Mouse (Mus musculus) hindbrain, embryonic 13.5 days (tissue): ENCODE measurements around the gene Tigd3. TPM values are rescaled to one million over a fixed set of nuclear protein-coding genes. Genes with fewer than 3 reads are reported as not detected.

Experiments used
- ATAC-seq: fragments of 200-750 bp; cut with Nextera tagmentation; 2 replicates; pipeline ENCODE4 v1.8.0; 2017; ENCODE audit warnings: moderate TSS enrichment; ENCODE audit not compliant: low FRiP score
- H3K27ac ChIP-seq: fragments of 300-500 bp; sonication (generic); 2 replicates; pipeline ENCODE4 v1.5.1; 2015; ENCODE audit warnings: inconsistent platforms, mild to moderate bottlenecking, moderate library complexity
- H3K27me3 ChIP-seq: fragments of 300-500 bp; sonication (generic); 2 replicates; pipeline ENCODE4 v1.6.1; 2015; ENCODE audit warnings: mild to moderate bottlenecking, inconsistent platforms
- H3K36me3 ChIP-seq: fragments of 300-500 bp; sonication (generic); 2 replicates; pipeline ENCODE4 v1.6.1; 2015; ENCODE audit warnings: mild to moderate bottlenecking, inconsistent platforms
- H3K4me1 ChIP-seq: fragments of 300-500 bp; sonication (generic); replicated peaks from 2 replicates; pipeline ENCODE4 v1.6.1; 2015; ENCODE audit warnings: inconsistent platforms
- H3K4me2 ChIP-seq: fragments of 300-500 bp; sonication (generic); 2 replicates; pipeline ENCODE4 v1.6.1; 2015; ENCODE audit warnings: inconsistent platforms, mild to moderate bottlenecking, moderate library complexity
- H3K4me3 ChIP-seq: fragments of 300-500 bp; sonication (generic); 2 replicates; pipeline ENCODE4 v1.5.1; 2015; ENCODE audit warnings: mild to moderate bottlenecking, inconsistent platforms
- H3K9ac ChIP-seq: fragments of 300-500 bp; sonication (generic); 2 replicates; pipeline ENCODE4 v1.6.1; 2015; ENCODE audit warnings: mild to moderate bottlenecking, inconsistent platforms
- H3K9me3 ChIP-seq: fragments of 300-500 bp; sonication (generic); 2 replicates; pipeline ENCODE4 v1.6.1; 2016; ENCODE audit warnings: inconsistent platforms
- WGBS: fragments of 180-500 bp; shearing (Covaris S2); methylation state at CpG from one replicate; pipeline ENCODE4 v1.1.7; 2015; 5-methylcytosine and 5-hydroxymethylcytosine counted together
- polyA plus RNA-seq: library from polyadenylated mRNA; unstranded; fragments of >200 nt; fragmentation: Nextera tagmentation; extraction: Ambion mirVana; gene quantifications from 2 replicates; pipeline ENCODE4 v1.2.1, GENCODE M21; 2015

Gene Tigd3
- 15.2 and 15.9 TPM in 2 replicates for polyA plus RNA-seq

DNA sequence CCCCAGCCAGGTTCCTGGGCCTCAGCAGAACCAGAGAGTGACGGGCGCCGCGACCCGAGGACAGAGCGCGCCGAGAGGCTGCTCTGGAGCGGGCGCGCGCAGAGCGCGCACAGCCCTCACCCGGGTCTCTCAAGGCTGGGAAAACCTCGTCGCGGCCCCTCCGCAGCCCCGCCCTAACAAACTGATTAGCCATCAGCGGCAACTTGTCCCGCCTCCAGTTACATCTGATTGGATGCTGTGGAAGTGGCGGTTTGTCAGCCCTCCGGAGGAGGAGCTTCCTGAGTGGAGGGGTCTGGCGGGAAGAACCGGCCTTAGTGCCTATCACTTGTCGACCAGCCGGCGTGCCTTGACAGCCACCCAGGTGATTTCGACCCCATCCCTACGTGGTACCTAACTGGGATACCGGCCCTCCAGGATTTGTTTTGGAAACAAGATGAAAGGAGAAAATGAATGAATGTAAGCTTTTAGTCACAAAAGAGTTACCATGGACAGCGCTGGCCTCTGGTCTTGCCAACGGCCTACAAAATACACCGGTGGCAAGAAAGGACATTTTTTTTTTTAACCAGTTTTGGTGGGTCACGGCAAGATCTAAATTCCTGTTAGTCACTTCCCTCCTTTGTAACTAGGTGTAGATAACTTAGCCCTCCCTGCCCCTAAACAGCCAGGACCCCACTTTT lies at the start of gene Tigd3:
Tigd3 (minus strand) TSS at position 148 of the 677 bp plus-strand sequence.
- H3K4me2 ChIP-seq: peak within 1 kb of the TSS; percentile 70
- peak within 1 kb of the TSS; percentile 66 for H3K4me3 ChIP-seq
- H3K27ac ChIP-seq: peak within 1 kb of the TSS; percentile 85
- no peaks in the 10 kb centered on the region for H3K9me3 ChIP-seq
- H3K27me3 ChIP-seq: no peaks in the 10 kb centered on the region
- peak; percentile 98 for ATAC-seq
- H3K4me1 ChIP-seq: peaks cover 38% of the 10 kb centered on the region
- 4% methylated on average over 36 of the region's 36 CpGs for WGBS
- peak within 1 kb of the TSS; percentile 93 for H3K9ac ChIP-seq
- H3K36me3 ChIP-seq: peaks cover 40% of the 10 kb centered on the region

DNA sequence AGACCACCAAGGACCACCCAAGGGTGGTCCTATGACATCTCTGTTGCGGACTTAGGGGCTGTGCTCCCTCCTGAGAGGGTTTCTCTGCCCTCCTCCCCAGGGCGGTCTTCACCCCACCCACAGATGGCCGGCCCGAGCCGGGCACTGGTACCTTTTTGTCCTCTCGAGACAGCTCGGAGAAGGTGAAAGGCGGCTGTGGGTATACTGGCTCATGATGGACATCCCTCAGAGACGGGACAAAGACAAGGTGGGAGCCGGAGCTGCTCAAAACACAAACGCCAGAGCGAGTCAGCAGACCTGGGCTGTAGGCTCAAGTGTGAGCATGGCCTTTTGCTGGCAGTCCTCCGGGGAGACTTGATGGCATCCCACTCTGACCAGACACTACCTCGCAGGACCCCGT lies 49.5 kb upstream of the Tigd3 start:
- H3K4me1 ChIP-seq: peaks cover 15% of the 10 kb centered on the region
- ATAC-seq: no peak
- 94% methylated on average over 15 of the region's 15 CpGs for WGBS
- H3K27me3 ChIP-seq: no peaks in the 10 kb centered on the region
- no peak overlapping the region for H3K4me2 ChIP-seq
- H3K9me3 ChIP-seq: no peaks in the 10 kb centered on the region
- H3K36me3 ChIP-seq: peaks cover 26% of the 10 kb centered on the region
- no peak overlapping the region for H3K9ac ChIP-seq
- H3K4me3 ChIP-seq: no peak overlapping the region
- H3K27ac ChIP-seq: no peak overlapping the region

DNA sequence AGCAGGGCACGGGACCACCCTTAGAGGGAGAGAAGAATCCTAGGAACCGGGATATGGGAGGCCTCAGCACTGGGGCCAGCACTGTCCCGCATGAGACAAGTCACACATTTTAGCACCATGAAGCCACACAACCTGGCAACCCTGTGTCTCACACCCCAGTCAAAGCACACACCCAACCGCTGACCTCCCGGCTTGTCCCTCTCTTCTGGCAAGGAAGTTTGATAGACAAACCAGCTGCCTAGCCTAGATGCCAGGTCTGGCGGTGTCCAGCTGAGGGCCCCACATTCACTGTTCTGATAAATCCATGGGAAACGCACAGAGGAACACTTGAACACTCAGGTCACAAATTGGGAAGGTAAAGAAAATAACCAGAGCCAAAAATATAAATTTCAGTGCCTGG lies 48.6 kb upstream of the Tigd3 start:
- ATAC-seq: no peak
- 95% methylated on average over 7 of the region's 7 CpGs for WGBS
- H3K9ac ChIP-seq: 0 out of 2 replicates have a peak overlapping the region, but pooled peaks have one; percentile 2
- H3K27ac ChIP-seq: no peak overlapping the region
- H3K27me3 ChIP-seq: no peaks in the 10 kb centered on the region
- no peak overlapping the region for H3K4me3 ChIP-seq
- no peaks in the 10 kb centered on the region for H3K9me3 ChIP-seq
- no peak overlapping the region for H3K4me2 ChIP-seq
- H3K36me3 ChIP-seq: peaks cover 22% of the 10 kb centered on the region
- peaks cover 23% of the 10 kb centered on the region for H3K4me1 ChIP-seq

DNA sequence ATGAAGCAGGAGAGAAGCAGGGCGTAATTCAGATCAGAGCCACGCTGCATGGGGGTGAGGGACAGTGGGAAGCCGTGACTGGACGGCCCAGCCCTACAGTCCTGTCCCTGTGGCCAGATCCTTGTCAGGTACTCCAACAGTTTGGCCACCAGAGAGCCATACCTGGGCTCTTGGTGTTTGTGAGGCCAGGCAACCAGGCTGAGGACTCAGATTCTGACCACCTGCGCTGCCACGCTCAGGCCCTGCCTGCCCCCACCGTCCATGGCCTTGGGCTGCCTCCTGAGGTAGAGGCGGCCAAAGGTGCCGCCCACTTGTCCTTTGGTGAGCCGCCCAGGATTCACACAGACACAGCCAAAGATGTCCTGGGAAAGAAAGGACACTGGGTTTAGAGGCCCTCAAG lies 46.7 kb upstream of the Tigd3 start:
- Histone ChIP-seq H3K4me1 (peaks cover 30% of the 10 kb centered on the region), H3K9ac (no peak overlapping the region), H3K4me2 (no peak overlapping the region), H3K36me3 (peaks cover 13% of the 10 kb centered on the region), H3K27me3 (no peaks in the 10 kb centered on the region), H3K4me3 (no peak overlapping the region), H3K9me3 (no peaks in the 10 kb centered on the region), H3K27ac (peak overlapping the region; percentile 36; the same call in 1 of the 2 replicates)
- ATAC-seq: no peak
- WGBS: 96% methylated on average over 10 of the region's 10 CpGs

DNA sequence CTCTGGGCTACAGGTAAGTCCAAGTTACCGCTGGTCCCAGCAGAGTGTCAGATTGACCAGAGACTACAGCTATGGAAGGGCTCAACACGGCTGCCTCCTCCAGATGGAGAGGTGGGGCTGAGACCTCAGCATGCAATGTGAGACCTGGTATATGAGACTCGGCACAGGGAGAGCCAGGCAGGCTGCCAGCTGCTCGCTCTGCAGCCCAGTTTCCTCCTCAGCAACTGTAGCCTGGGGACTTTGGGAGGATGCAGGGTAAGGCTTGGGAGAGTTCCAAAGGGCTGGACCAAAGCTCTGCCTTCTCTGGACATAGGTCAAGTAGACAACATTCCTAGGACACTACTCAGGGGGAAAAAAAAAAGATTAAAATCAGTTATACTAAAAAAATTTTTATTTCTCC lies 46.2 kb upstream of the Tigd3 start:
- Histone ChIP-seq H3K4me1 (peaks cover 29% of the 10 kb centered on the region), H3K4me3 (no peak overlapping the region), H3K9ac (no peak overlapping the region), H3K4me2 (no peak overlapping the region), H3K27ac (peak overlapping the region; percentile 80; the same call in 1 of the 2 replicates), H3K9me3 (no peaks in the 10 kb centered on the region), H3K36me3 (peaks cover 13% of the 10 kb centered on the region), H3K27me3 (no peaks in the 10 kb centered on the region)
- ATAC-seq: no peak
- 54% methylated on average over 4 of the region's 4 CpGs for WGBS

DNA sequence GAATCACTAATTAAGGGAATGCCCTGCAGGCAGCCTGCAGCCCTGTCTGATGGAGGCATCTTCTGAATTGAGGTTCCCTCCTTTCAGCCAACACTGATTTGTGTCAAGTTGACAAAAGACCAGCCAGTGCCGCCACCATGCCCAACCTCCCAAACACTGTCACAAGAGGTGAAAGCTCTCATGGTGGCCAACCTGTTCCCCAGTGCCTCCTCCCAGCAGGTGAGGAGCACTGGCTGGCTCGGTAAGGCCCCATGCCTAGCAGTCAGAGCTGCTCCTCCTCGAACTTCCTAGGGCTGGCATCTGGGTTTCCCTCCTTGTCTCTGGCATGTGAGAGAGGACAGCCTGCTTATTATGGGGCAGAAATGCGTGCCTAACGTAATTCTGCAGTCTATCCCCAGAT lies 45.8 kb upstream of the Tigd3 start:
- peaks cover 13% of the 10 kb centered on the region for H3K36me3 ChIP-seq
- H3K27me3 ChIP-seq: no peaks in the 10 kb centered on the region
- no peak for ATAC-seq
- H3K4me3 ChIP-seq: no peak overlapping the region
- H3K4me2 ChIP-seq: no peak overlapping the region
- peaks cover 26% of the 10 kb centered on the region for H3K4me1 ChIP-seq
- H3K27ac ChIP-seq: peak overlapping the region; percentile 80
- H3K9me3 ChIP-seq: no peaks in the 10 kb centered on the region
- WGBS: 76% methylated on average over 5 of the region's 5 CpGs
- H3K9ac ChIP-seq: no peak overlapping the region

DNA sequence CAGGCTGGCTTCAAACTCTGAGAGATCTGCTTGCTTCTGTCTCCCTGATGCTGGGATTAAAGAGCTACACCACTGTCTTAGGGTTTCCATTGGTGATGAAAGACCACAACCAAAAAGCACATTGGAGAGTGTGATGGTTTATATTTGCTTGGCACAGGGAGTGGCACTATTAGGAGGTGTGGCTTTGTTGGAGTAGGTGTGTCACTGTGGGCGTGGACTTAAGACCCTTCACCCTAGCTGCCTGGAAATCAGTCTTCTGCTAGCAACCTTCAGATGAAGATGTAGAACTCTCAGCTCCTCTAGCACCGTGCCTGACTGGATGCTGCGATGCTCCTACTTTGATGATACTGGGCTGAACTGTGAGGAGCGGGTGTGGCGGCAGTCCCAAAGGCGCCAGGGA lies 44.6 kb upstream of the Tigd3 start:
- no peak overlapping the region for H3K4me3 ChIP-seq
- H3K4me2 ChIP-seq: no peak overlapping the region
- H3K27me3 ChIP-seq: no peaks in the 10 kb centered on the region
- peaks cover 12% of the 10 kb centered on the region for H3K36me3 ChIP-seq
- H3K4me1 ChIP-seq: peaks cover 26% of the 10 kb centered on the region
- no peak overlapping the region for H3K9ac ChIP-seq
- no peaks in the 10 kb centered on the region for H3K9me3 ChIP-seq
- 0 out of 2 replicates have a peak overlapping the region, but pooled peaks have one; percentile 67 for H3K27ac ChIP-seq
- no peak for ATAC-seq
- WGBS: 85% methylated on average over 6 of the region's 6 CpGs

DNA sequence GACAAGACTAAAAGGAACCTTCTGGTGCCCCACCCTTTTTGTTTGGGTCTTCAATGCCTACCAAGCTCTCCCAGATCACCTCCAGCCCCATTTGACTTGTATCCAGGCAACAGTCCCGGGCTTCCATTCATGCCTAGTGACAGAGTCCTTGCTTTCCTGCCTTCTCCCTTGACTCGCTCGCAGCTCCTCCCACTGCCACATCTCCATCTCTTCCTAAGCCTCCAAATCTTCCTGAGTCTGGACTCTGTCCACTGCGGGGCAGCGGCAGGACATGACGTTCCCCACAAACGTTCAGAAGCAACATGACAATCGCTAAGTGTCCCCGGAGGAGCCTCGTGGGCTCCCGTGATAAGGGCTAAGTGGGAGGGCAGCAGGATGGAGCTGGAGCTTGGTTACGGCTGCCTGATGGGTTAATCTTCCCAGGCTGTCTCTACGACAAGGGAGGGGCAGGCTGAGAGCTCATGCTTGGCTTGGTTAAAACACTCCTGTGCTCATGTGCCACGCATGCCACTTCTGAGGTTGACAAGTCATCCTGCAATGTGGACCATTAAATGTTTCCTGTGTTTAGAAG lies 44.0 kb upstream of the Tigd3 start:
- Histone ChIP-seq H3K4me1 (peaks cover 26% of the 10 kb centered on the region), H3K4me2 (peak overlapping the region; percentile 42), H3K27me3 (no peaks in the 10 kb centered on the region), H3K9ac (peak overlapping the region; percentile 51; the same call in 1 of the 2 replicates), H3K4me3 (peak overlapping the region; percentile 14; the same call in 1 of the 2 replicates), H3K9me3 (no peaks in the 10 kb centered on the region), H3K27ac (peak overlapping the region; percentile 67), H3K36me3 (peaks cover 6% of the 10 kb centered on the region; the same call in 1 of the 2 replicates)
- peak; percentile 53 for ATAC-seq
- 20% methylated on average over 14 of the region's 14 CpGs for WGBS

DNA sequence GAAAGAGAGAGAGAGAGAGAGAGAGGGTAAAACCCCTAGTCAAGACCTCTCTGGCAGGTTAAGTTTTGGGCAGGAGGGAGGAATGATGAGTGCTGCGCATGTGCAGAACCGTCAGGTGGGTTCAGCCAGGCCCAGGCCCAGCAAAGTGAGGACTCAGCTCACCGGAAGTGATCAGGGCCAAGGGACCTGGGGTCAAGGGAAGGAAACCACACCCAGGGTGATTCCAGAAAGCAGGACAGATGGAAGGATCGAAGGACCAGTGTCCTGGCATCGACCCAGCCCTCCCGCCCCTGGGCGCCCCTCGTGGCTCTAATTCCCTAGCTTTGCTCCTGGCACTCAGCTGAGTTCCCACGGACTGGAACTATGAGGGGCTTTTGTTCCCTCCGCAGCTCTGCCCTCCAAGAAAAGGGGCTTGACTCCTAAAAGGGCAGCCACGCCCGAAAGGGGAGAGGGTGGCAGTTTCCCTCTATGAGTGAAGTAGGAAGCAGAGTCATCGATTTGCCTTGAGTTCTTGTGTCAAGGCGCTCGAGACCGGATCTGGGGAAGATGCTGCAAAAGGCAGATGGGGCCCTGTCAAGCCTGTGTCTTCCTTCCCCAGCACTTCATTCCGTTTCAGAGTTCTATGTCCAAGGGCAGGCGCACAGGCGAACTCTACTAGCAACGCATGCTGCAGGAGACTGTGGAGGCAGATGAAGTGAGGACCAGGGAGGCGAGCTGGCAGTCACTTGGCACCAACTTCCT lies 43.3 kb upstream of the Tigd3 start:
- Histone ChIP-seq H3K4me1 (peaks cover 26% of the 10 kb centered on the region), H3K9ac (0 out of 2 replicates have a peak overlapping the region, but pooled peaks have one; percentile 51), H3K4me3 (no peak overlapping the region), H3K27me3 (no peaks in the 10 kb centered on the region), H3K9me3 (no peaks in the 10 kb centered on the region), H3K4me2 (peak overlapping the region; percentile 42), H3K27ac (peak overlapping the region; percentile 67), H3K36me3 (peaks cover 5% of the 10 kb centered on the region; the same call in 1 of the 2 replicates)
- ATAC-seq: peak; percentile 32; the same call in 1 of the 2 replicates
- 52% methylated on average over 21 of the region's 21 CpGs for WGBS

DNA sequence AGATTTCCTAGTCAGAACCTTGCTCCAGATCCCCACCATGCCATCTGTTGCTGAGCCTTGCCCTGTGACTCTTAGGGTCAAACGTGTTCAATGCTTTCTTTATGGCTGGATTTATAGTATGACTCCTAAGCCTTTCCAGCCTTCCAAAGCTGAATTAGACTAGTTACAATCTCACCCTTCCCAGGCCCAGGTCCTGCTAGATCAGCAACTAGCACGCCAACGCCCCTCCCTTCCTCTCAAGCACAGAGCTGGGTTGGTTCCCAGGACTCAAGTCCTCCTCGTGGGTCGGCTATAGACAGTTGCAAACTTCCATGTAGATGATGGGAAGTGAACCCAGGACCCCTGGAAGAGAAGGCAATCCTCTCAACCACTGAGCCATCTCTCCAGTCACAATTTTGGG lies 41.7 kb upstream of the Tigd3 start:
- Histone ChIP-seq H3K27me3 (no peaks in the 10 kb centered on the region), H3K27ac (no peak overlapping the region), H3K4me3 (no peak overlapping the region), H3K9me3 (no peaks in the 10 kb centered on the region), H3K36me3 (no peaks in the 10 kb centered on the region), H3K9ac (no peak overlapping the region), H3K4me1 (peaks cover 26% of the 10 kb centered on the region), H3K4me2 (no peak overlapping the region)
- 86% methylated on average over 5 of the region's 5 CpGs for WGBS
- ATAC-seq: no peak

DNA sequence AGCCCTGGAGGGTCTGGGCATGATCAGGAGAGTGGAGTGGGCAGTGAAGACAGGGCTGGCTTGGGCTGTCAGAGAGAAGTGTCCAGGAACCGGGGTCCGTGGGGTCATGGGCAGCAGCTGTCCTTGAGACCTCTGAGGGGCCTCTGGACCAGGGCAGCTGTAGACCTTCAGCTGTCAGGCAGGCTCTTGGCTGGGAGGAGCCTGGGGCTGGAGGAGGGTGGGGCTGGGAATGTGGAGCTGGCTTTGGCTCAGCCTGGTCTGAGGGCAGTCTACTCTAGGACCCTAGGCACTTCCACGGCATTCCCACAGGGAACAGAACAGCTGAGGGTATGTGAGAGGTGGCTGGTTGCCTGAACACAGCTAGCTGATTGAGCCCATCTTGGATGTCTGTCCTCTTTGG lies 41.3 kb upstream of the Tigd3 start:
- no peak overlapping the region for H3K4me2 ChIP-seq
- no peak overlapping the region for H3K27ac ChIP-seq
- ATAC-seq: no peak
- H3K4me1 ChIP-seq: peaks cover 28% of the 10 kb centered on the region
- H3K36me3 ChIP-seq: no peaks in the 10 kb centered on the region
- no peaks in the 10 kb centered on the region for H3K9me3 ChIP-seq
- no peaks in the 10 kb centered on the region for H3K27me3 ChIP-seq
- no peak overlapping the region for H3K9ac ChIP-seq
- WGBS: 69% methylated on average over 3 of the region's 3 CpGs
- H3K4me3 ChIP-seq: no peak overlapping the region
